Mouse (Mus musculus) CH12.LX (cell line): ENCODE measurements around the gene 4930469K13Rik. TPM values are rescaled to one million over a fixed set of nuclear protein-coding genes. Genes with fewer than 3 reads are reported as not detected.

Experiments
- DNase-seq: peaks from one replicate; pipeline ENCODE4 v3.0.0-alpha.2; 2013; ENCODE audit errors: extremely low read depth
- H3K27ac ChIP-seq: 2 replicates; pipeline ENCODE4 v1.5.1; 2012; ENCODE audit warnings: low read depth, mild to moderate bottlenecking, control low read depth, moderate library complexity; ENCODE audit not compliant: insufficient read depth
- H3K27me3 ChIP-seq: replicated peaks from 2 replicates; pipeline ENCODE3; 2012; ENCODE audit warnings: inconsistent platforms
- H3K36me3 ChIP-seq, 2 experiments: replicated peaks in 1 of 2; 2 replicates each; pipeline versions ENCODE3 to v1.6.1; 2012; ENCODE audit warnings: inconsistent platforms in 1 of 2, low read length in 1 of 2, mild to moderate bottlenecking in 1 of 2, mixed read lengths in 1 of 2, moderate library complexity in 1 of 2; ENCODE audit not compliant: control insufficient read depth in 1 of 2, insufficient read depth in 1 of 2
- H3K4me1 ChIP-seq, 2 experiments: 2 replicates each; pipeline ENCODE4 v1.6.1; 2012; ENCODE audit warnings: inconsistent platforms in 1 of 2, moderate library complexity in 1 of 2; ENCODE audit not compliant: insufficient read depth in 2 of 2, control insufficient read depth in 1 of 2
- H3K4me2 ChIP-seq: 2 replicates; pipeline ENCODE4 v1.6.1; 2012; ENCODE audit warnings: low read depth, mild to moderate bottlenecking, control low read depth; ENCODE audit not compliant: poor library complexity, insufficient read depth, severe bottlenecking
- H3K4me3 ChIP-seq, 3 experiments: fragments of 150-350 bp in 1 of 3; sonication (generic) in 1 of 3; replicated peaks in 1 of 3; 2 replicates each; pipeline versions ENCODE3 to v1.5.1; 2011 to 2012; ENCODE audit warnings: low read depth in 2 of 3, low read length in 2 of 3, mild to moderate bottlenecking in 2 of 3, moderate library complexity in 2 of 3, control low read depth in 1 of 3, improper control_type of control experiment in 1 of 3, inconsistent platforms in 1 of 3, mixed read lengths in 1 of 3; ENCODE audit not compliant: poor library complexity in 1 of 3
- H3K79me2 ChIP-seq: replicated peaks from 2 replicates; pipeline ENCODE4 v1.6.1; 2012; ENCODE audit warnings: mild to moderate bottlenecking, moderate library complexity; ENCODE audit not compliant: control insufficient read depth, poor library complexity, insufficient read depth, severe bottlenecking; ENCODE audit errors: extremely low read depth
- H3K9ac ChIP-seq: 2 replicates; pipeline ENCODE4 v1.6.1; 2012; ENCODE audit warnings: low read depth, mild to moderate bottlenecking, control low read depth, moderate library complexity; ENCODE audit not compliant: insufficient read depth
- H3K9me3 ChIP-seq: replicated peaks from 2 replicates; pipeline ENCODE3; 2012; ENCODE audit warnings: low read length, inconsistent platforms, mixed read lengths
- CHD1 ChIP-seq: IDR thresholded peaks from 2 replicates; pipeline ENCODE4 v1.6.1; 2012; ENCODE audit warnings: low read depth, low read length, improper control_type of control experiment, inconsistent platforms
- CHD2 ChIP-seq: IDR thresholded peaks from 2 replicates; pipeline ENCODE4 v1.6.1; 2011; ENCODE audit warnings: low read length, improper control_type of control experiment
- CTCF ChIP-seq, 2 experiments: IDR thresholded peaks in 1 of 2; conservative IDR thresholded peaks in 1 of 2; 2 replicates each; pipeline ENCODE4 v1.5.1; 2011 to 2012; ENCODE audit warnings: low read depth in 2 of 2, low read length in 2 of 2, improper control_type of control experiment in 1 of 2, inconsistent platforms in 1 of 2, mild to moderate bottlenecking in 1 of 2, moderate library complexity in 1 of 2
- ELF1 ChIP-seq: IDR thresholded peaks from 2 replicates; pipeline ENCODE4 v1.6.1; 2014; ENCODE audit warnings: low read depth, mild to moderate bottlenecking, inconsistent platforms, low read length, improper control_type of control experiment
- EP300 ChIP-seq: IDR thresholded peaks from 2 replicates; pipeline ENCODE4 v1.6.1; 2011; ENCODE audit warnings: low read length, improper control_type of control experiment
- GABPA ChIP-seq: IDR thresholded peaks from 2 replicates; pipeline ENCODE4 v1.6.1; 2012; ENCODE audit warnings: low read depth, low read length, improper control_type of control experiment, inconsistent platforms; ENCODE audit not compliant: insufficient replicate concordance
- HCFC1 ChIP-seq: IDR thresholded peaks from 2 replicates; pipeline ENCODE4 v1.6.1; 2012; ENCODE audit warnings: low read depth, mild to moderate bottlenecking, inconsistent platforms, low read length, improper control_type of control experiment
- IRF4 ChIP-seq: IDR thresholded peaks from 2 replicates; pipeline ENCODE4 v1.6.1; 2014; ENCODE audit warnings: low read depth, mild to moderate bottlenecking, inconsistent platforms, low read length, improper control_type of control experiment
- JUN ChIP-seq: IDR thresholded peaks from 2 replicates; pipeline ENCODE4 v1.6.1; 2011; ENCODE audit warnings: low read depth, mild to moderate bottlenecking, low read length, improper control_type of control experiment, moderate library complexity; ENCODE audit not compliant: insufficient read depth
- JUND ChIP-seq: conservative IDR thresholded peaks from 2 replicates; pipeline ENCODE4 v1.6.1; 2011; ENCODE audit warnings: low read depth, low read length, improper control_type of control experiment
- KAT2A ChIP-seq: IDR thresholded peaks from 2 replicates; pipeline ENCODE4 v1.6.1; 2012; ENCODE audit warnings: low read length, improper control_type of control experiment, inconsistent platforms; ENCODE audit not compliant: insufficient replicate concordance
- MAX ChIP-seq: IDR thresholded peaks from 2 replicates; pipeline ENCODE4 v1.6.1; 2011; ENCODE audit warnings: low read length, improper control_type of control experiment
- MAZ ChIP-seq: IDR thresholded peaks from 2 replicates; pipeline ENCODE4 v1.6.1; 2012; ENCODE audit warnings: low read depth, mild to moderate bottlenecking, inconsistent platforms, low read length, improper control_type of control experiment, moderate library complexity
- MXI1 ChIP-seq: IDR thresholded peaks from 2 replicates; pipeline ENCODE4 v1.6.1; 2011; ENCODE audit warnings: mild to moderate bottlenecking, low read depth, low read length, improper control_type of control experiment
- NELFE ChIP-seq: IDR thresholded peaks from 2 replicates; pipeline ENCODE4 v1.6.1; 2011; ENCODE audit warnings: low read depth, low read length, improper control_type of control experiment
- POLR2A ChIP-seq: IDR thresholded peaks from 2 replicates; pipeline ENCODE4 v1.6.1; 2011; ENCODE audit warnings: low read depth, mild to moderate bottlenecking, improper control_type of control experiment, low read length
- RAD21 ChIP-seq: IDR thresholded peaks from 2 replicates; pipeline ENCODE4 v1.6.1; 2011; ENCODE audit warnings: low read depth, mild to moderate bottlenecking, low read length, improper control_type of control experiment, moderate library complexity
- SIN3A ChIP-seq: IDR thresholded peaks from 2 replicates; pipeline ENCODE4 v1.6.1; 2012; ENCODE audit warnings: low read length, improper control_type of control experiment, inconsistent platforms
- SMC3 ChIP-seq: IDR thresholded peaks from 2 replicates; pipeline ENCODE4 v1.6.1; 2011; ENCODE audit warnings: low read depth, low read length, improper control_type of control experiment
- TBP ChIP-seq: conservative IDR thresholded peaks from 2 replicates; pipeline ENCODE4 v1.6.1; 2011; ENCODE audit warnings: low read depth, low read length, improper control_type of control experiment
- TCF12 ChIP-seq: IDR thresholded peaks from 2 replicates; pipeline ENCODE4 v1.6.1; 2014; ENCODE audit warnings: low read depth, mild to moderate bottlenecking, inconsistent platforms, low read length, improper control_type of control experiment
- UBTF ChIP-seq: IDR thresholded peaks from 2 replicates; pipeline ENCODE4 v1.6.1; 2012; ENCODE audit warnings: low read depth, mild to moderate bottlenecking, inconsistent platforms, low read length, improper control_type of control experiment, moderate library complexity
- USF1 ChIP-seq: IDR thresholded peaks from 2 replicates; pipeline ENCODE4 v1.6.1; 2014; ENCODE audit warnings: low read depth, mild to moderate bottlenecking, inconsistent platforms, low read length, improper control_type of control experiment
- USF2 ChIP-seq: conservative IDR thresholded peaks from 2 replicates; pipeline ENCODE4 v1.6.1; 2011; ENCODE audit warnings: low read depth, low read length, improper control_type of control experiment
- ZNF384 ChIP-seq: IDR thresholded peaks from 2 replicates; pipeline ENCODE4 v1.6.1; 2012; ENCODE audit warnings: low read depth, low read length, improper control_type of control experiment, inconsistent platforms
- dilution Hi-C: fragments of 300-500 bp; cut with MboI; formaldehyde crosslinking; loops from 2 replicates; pipeline ENCODE4 v1.14.3; 2020; ENCODE audit warnings: low sequenced_read_pairs; ENCODE audit not compliant: extremely low pct_unique_long_range_greater_than_20kb, extremely low pct_ligation_motif_present
- in situ Hi-C: fragments of 300-500 bp; cut with MboI; formaldehyde crosslinking; loops from 3 replicates; pipeline ENCODE4 v1.14.3; 2019; ENCODE audit warnings: low sequenced_read_pairs, low pct_ligation_motif_present, low pct_unique_long_range_greater_than_20kb, mixed read lengths
- polyA plus RNA-seq: library from polyadenylated mRNA; unstranded; fragments of >175 nt; gene quantifications from 2 replicates; pipeline ENCODE4 v1.2.1, GENCODE M21; 2012; ENCODE audit warnings: low read depth; ENCODE audit not compliant: insufficient read length
- total RNA-seq, 2 experiments: library from RNA; depleted of rRNA; stranded (reverse); fragments of 300-350 nt in 1 of 2; fragments of >200 nt in 1 of 2; gene quantifications; 2 replicates each; pipeline ENCODE4 v1.2.3; 2012 to 2014

4930469K13Rik gene
- total and polyA plus RNA-seq, 3 experiments, result not detected

GRCm38 (mm10) chr11:33937641-33938040, 160.7 kb downstream of the 4930469K13Rik start:
- Histone ChIP-seq H3K4me3 (no peak overlapping the region), H3K27me3 (no peaks in the 10 kb centered on the region), H3K4me2 (no peak overlapping the region), H3K27ac (no peak overlapping the region), H3K9me3 (no peaks in the 10 kb centered on the region), H3K36me3 (no peaks in the 10 kb centered on the region), H3K9ac (no peak overlapping the region), H3K4me1 (peaks cover 7 to 12% of the 10 kb centered on the region in 2 experiments; a peak in 3 of 4 replicates), H3K79me2 (no peaks in the 10 kb centered on the region)
- in situ Hi-C loops, result no loop called here
- no peak for DNase-seq
- TF ChIP-seq CHD2 (no peak), HCFC1 (no peak), TBP (no peak), TCF12 (no peak), GABPA (no peak), USF2 (no peak), ZNF384 (no peak), MAX (no peak)
- dilution Hi-C loops, result no loop called here

- H3K9me3 ChIP-seq, result no peaks in the 10 kb centered on the region
- in situ Hi-C loops (no loop called here), dilution Hi-C loops (no loop called here)
- peak; percentile 29 for DNase-seq
- H3K27ac ChIP-seq, result no peak overlapping the region
- H3K4me3 ChIP-seq, result no peak overlapping the region
- H3K27me3 ChIP-seq, result peaks cover 2% of the 10 kb centered on the region
- H3K79me2 ChIP-seq, result no peaks in the 10 kb centered on the region
- peaks cover 13 to 25% of the 10 kb centered on the region in 2 experiments for H3K4me1 ChIP-seq
- no peak overlapping the region for H3K4me2 ChIP-seq
- no peaks in the 10 kb centered on the region for H3K36me3 ChIP-seq
- 0 out of 2 replicates have a peak, but pooled peaks have one; percentile 14 for TF ChIP-seq SMC3
- TF ChIP-seq CTCF (conservative IDR thresholded peaks at IDR 0.05 in 1 of 2, IDR thresholded peaks at IDR 0.05 in 1 of 2; ENCODE audit: low read depth in 2 of 2, low read length in 2 of 2), result peak; percentile 62 to 75
- no peak for TF ChIP-seq EP300
- H3K9ac ChIP-seq, result no peak overlapping the region
These were observed 164.1 kb downstream of the 4930469K13Rik start for GRCm38 (mm10) chr11:33934286-33934685.

- Histone ChIP-seq H3K79me2 (no peaks in the 10 kb centered on the region), H3K27ac (no peak overlapping the region), H3K27me3 (peaks cover 5% of the 10 kb centered on the region), H3K4me2 (peak overlapping the region; percentile 70), H3K9me3 (no peaks in the 10 kb centered on the region), H3K4me3 (peak overlapping the region in 1 of 3 experiments; percentile 34), H3K4me1 (peaks cover 13 to 20% of the 10 kb centered on the region in 2 experiments), H3K36me3 (no peaks in the 10 kb centered on the region), H3K9ac (peak overlapping the region; percentile 2)
- DNase-seq, result peak; percentile 63
- dilution Hi-C loops (no loop called here), in situ Hi-C loops (no loop called here)
- TF ChIP-seq NELFE (peak; percentile 76; the same call in 1 of the 2 replicates), HCFC1 (peak; percentile 48; the same call in 1 of the 2 replicates), IRF4 (peak; percentile 45), SIN3A (peak; percentile 67), RAD21 (no peak), SMC3 (no peak), UBTF (no peak), ELF1 (peak; percentile 64), ZNF384 (no peak), CHD2 (peak; percentile 34; the same call in 1 of the 2 replicates), JUN (peak; percentile 18; the same call in 1 of the 2 replicates), KAT2A (0 out of 2 replicates have a peak, but pooled peaks have one; percentile 52), USF1 (no peak), MXI1 (peak; percentile 65; the same call in 1 of the 2 replicates), MAZ (0 out of 2 replicates have a peak, but pooled peaks have one; percentile 20), EP300 (peak; percentile 46), CHD1 (peak; percentile 77), POLR2A (peak; percentile 83), JUND (peak; percentile 65)
These were observed 165.8 kb downstream of the 4930469K13Rik start for GRCm38 (mm10) chr11:33932386-33933111.
